Mouse (Mus musculus) thymus, postnatal 14 days (tissue): Measurements from ENCODE around the gene Abhd17b.
"Not testable (repeated sequence)": the region's sequence is repeated elsewhere in the genome, so short reads cannot be mapped to it uniquely, and the experiment has no call there.

Source experiments
- DNase-seq: peaks from one replicate; pipeline ENCODE4 v3.0.0; 2021

Abhd17b gene

DNA sequence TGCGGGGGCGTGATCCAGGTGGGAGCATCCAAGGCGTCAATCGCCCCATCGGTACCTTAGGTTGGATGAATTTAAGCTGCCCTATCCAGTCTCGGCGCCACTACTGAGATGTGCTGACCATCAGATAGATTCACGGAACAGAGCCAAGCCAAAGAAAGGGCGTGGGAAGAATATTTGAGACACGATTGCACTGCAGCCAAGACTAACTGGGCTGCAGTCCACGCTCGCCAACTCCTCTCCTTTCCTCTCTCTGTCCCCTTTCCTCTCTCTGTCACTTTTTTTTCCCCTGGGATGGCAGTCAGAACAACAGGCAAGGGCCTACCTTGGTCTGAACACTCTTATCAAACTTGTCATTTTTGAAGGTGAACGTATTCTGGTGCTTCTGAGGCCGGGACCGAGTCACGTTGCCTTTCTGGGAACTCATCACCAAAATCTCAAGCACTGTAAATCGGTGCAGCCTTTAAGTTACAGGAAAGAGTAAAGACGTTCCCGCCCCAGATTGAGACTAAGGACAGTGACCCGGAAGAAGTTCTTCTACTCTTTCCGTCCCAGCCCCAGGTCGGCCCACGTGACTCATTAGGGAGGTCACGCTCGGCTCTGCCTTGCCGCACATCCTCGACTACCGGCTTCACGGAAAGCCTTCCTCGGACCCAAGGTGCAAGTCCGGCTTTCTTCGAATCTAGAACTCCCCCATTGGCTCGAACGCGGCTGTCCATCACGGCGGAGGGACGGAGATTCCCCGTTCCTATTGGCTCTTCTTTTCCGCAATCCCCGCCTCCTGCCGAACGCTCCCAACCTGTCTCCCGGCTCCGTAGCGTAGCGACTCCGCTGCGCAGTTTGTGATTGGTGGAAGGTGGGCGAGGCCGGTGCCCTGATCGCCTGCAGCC lies 457 bp upstream of the Abhd17b start, which contains the start of gene 1110059E24Rik:
Gene 1110059E24Rik, minus strand, starts transcription at position 692 of the 887 bp plus-strand sequence.
- DNase-seq = peak; percentile 94

DNA sequence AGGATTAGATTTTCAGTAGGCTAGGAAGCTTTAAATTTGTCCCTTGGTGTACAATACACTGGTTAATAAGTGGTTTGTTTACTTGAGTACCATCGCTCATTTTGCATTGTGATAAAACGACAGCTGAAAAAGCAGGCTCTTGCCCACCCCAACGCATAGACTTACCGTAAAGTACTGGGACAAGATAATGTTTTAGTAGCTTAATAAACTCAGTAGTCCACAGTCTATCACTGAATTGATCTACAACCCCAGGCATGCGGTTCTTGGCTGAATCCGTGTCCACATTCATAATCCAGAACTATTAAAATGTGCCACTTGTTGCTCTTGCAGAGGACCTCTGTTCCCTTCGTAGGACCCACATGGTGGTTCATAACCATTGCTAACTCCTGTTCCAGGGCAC lies 1.8 kb downstream of the Abhd17b start:
- DNase-seq = no peak

DNA sequence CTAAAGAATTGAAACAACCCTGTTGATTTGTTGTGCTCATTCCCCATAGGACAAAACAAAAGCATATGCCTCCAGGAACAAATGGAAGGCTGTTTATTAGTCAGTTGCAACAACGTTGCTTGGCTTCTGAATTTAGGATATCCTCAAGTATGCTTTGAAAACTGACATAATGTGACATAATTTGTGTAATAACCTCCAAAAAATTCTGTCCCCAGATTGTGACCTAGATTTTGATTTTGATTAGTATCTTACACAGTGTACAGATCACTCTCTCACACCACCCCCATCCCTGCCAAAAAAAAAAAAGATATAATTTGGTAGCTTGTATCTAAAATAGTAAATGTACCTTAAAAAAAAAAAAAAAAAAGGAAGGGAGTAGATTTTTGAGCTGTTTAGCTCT lies 7.7 kb downstream of the Abhd17b start:
- no peak for DNase-seq

DNA sequence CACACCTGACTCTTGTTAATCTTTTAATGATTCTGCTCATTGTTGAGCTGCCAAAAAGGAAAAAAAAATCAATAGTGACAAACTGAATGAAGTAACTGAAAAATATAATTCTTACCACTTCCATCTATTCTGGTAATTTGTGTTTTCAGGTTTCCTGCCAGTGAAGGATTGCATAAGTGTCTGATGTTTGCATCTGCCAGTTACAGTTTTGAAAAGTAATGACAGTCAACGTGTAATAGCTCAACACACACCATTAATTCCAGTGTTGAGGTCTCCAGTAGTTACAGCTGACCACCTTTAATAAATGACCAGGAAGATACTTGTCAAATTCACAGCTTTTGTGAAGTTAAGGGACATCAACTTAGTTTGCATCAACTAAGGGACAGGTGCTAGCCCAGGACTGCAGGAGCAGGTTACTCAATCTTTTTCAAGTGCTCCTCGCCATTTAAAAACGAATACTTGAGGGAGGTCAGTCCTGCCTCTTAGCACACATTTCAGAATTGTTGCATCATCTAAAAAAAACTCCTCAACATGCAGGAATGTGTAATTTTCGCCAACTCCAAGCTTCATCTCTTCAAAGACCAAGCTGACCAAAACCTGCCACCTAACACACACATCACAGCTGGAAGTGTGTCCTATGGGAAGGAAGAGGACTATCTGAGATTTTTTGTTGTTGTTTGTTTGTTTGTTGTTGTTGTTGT lies 10.9 kb downstream of the Abhd17b start:
- DNase-seq = no peak

DNA sequence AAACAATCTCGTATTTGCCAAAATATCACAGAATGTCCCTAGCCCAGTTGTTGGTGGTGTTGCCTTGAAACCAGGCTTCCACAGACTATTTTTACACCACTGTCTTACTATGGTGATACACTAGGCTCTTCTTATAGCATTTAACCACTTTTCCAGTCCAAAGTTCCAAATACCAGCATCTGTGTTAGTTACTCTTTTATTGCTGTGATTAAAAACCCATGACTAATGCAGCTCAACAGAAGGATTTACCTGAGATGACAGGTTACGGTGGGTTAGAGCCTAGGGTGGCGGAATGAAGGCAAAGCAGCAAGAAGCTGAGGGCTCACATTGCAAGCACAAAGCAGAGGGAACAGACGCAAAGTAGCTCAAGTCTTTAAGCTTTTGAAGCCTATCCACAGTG lies 16.7 kb downstream of the Abhd17b start:
- no peak for DNase-seq

DNA sequence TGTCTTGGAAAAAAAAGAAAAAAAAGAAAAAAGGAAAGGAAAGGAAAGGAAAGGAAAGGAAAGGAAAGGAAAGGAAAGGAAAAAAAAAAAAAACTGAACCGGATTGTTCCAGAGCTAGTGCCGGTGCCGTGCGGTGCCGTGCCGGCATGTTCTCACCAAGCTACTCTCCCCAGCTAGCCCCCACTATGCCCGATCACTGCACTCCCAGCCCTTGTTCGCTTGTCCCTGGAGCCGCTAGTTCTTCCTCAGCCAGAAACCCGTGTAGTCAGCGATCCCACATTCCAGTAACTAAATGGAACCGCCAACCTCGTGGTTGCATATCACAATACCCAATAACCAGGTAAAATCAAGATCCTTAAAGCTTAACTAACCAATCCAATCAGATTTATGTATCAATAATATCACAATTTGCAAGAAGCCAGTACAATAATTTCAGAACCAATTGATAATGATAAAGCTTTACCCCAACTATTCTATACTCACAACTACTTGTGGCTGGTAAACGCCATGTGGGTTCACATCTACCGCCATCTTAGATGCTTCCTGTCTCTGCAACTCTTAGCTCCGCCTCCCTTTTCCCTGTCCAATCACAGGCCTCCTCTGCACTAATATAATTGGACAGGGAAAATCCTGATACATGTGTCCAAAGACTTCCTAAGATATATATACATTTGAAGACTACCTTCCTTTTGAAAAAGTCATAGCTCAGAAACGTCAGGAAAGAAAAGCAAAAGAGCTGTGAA lies 21.5 kb downstream of the Abhd17b start:
- no peak for DNase-seq

DNA sequence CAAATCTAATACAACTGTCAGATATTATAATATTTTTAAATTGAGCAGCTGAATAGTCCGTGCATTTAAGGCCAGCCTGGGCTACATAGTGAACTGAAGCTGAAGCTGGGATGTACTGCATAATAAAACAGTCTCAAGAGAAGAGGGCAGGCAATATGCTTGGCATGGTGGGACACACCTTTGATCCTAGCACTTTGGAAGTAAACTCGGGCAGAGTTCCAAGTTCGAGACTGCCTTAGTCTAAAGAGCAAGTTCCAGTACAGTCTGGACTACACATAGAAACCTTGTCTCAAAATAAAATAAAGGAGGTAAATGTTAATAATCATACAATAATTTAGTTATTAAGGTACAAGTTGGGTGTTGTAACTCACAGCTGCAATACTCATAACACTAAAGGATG lies 27.1 kb downstream of the Abhd17b start:
- DNase-seq = no peak

DNA sequence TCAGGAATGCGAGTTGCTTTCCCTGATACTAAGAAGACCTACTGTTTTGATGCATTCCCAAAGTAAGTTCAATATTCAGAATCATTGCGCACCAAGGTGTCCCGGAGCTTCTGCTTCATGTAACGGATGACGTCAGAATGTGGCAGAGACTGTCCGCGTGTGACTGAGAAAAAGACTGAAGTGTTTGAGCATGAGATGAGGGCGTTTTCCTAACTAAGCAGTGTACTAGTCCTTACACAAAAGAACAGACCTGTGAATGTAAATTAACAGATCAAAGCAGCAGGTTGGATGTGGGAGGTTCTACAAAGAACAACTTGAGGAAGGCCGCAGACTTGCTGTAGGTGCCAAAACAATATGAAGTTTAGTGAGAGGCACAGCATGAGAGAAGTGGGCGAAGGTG lies 28.0 kb downstream of the Abhd17b start:
- DNase-seq = no peak

DNA sequence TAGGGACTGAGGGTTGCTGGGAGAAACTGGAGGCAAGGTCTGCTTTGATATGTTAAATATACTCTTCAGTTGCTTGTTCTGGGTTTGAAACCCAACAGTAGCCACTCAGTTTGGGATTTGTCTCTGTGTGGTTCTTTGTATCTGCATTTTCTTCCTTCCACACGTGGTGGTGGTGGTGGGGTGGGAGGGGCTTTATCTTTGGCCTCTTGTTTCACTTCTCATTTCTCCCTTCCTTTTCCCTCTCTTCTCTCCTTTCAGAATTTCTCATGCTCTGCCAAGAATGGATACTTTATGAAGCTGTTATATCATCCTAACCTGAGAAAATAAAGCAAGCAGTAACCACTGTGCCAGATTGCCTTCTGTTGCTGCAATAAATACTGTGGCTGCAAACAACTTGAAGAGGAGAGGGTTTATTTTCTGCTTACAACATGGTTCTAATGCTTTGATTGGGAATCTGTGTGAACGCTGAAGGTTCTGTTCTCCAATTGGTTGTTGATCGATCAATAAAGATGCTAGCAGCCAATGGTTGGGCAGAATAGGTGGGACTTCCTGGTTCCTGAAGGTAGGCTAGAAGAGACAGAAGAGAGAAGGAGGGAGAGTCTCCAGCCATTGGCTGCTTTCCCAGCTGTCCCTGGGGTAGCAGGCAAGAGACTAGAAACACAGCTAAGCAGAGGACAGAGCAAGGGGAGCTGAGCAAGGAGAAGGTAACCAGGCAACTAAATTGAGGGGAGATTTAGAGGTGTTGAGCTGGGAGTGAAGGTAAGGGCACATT lies 60.5 kb downstream of the Abhd17b start:
- peak; percentile 71 for DNase-seq

DNA sequence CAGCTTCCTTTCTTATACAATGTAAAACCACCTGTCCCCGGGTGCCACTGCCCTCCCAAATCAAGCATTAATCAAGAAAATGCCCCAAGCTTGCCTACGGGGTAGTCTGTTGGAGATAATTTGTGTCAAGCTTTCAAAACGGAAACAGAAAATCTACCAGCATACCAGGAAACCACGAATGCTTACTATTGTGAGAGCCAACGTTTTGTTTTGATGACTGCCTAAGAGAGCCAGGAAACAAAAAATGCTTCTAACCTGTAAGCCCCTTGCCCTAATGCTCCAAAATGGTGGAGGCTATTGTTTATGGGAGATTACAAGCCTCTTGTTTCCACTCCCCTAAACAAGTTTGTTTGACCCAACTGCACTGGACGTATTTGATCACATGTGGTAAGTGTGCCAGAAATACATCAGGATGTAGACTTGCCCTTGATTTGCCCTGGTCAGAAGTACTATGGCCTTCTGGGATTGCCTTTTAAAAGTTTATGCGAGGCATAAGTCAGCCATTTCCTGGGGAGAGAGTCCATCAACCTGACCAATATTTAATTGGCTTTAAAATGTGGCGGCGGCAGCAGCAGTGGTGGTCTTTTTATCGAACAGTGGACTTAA lies 61.4 kb downstream of the Abhd17b start:
- no peak for DNase-seq

DNA sequence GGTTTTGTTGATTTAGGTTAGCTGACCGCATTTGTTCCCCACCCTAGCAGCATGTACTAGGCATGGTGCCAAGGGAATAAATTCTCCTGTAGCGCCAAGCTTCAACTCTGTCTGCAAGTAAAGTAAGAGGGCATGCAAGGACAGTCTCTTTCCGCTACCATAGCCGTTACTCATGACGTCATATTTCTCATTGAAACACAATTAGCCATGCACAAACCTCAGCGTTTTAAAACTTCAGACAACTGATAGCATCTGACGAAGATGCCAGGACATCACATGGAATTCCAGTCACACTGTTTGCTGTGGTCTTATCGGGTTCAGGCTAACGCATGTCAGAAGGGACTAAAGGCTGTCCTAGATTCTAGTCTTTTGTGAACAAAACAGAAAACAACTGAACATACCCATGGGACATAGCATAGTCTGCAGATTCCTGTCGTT lies 62.0 kb downstream of the Abhd17b start:
- no peak for DNase-seq

DNA sequence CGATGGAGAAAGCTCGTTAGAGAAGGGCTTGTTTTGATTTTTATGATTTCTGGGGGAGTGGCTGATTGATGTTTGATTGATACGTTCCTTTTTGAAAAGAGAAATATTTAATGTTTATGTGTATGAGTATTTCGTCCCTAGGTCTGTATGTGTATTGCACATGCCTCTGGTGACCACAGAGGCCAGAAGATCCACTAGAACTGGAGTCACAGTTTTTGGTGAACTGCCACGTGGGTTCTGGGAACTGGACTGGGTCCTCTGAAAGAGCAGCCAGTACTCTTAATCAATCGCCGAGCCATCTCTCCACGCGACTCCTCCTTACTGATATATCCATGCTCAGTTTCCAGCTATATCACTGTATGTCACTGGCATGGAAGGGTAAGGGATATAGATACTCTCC lies 62.5 kb downstream of the Abhd17b start:
- DNase-seq = no peak

DNA sequence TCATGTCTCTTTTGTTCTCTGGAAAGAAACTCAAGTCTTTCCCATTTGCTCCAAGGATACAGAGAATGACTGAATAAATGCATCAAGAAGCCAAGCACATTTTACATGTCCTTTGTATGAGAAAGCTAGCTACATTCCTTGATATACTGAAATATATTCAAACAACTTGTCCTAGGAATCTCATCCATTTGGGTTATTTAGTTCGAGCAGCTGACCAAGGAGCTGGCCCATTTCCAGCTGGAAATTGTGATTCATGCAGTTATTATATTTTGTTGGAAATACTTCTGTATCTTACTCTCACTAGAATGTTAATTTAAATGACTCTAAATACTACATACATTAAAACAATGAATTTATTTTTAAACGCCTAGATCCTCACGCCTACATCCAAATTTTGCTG lies 63.5 kb downstream of the Abhd17b start:
- no peak for DNase-seq

DNA sequence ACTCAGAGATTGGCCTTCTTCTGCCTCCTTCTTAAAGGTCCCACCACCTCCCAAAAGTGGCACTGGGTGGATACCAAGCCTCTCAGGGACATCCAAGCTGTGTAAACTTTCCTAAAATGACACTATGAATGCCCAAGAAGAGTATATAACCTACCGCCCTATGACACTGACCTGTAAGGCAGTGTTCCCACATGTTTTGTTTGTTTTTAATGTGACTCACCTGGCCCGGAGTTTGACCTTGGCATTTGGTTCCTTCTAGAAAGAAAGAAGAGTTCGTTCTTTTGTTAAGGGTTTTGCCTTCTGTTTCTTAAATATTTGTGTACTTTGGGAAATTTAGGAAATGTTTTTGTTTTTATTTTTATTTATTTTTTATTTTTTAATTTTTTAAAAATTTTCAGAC lies 66.2 kb downstream of the Abhd17b start:
- DNase-seq = no peak

DNA sequence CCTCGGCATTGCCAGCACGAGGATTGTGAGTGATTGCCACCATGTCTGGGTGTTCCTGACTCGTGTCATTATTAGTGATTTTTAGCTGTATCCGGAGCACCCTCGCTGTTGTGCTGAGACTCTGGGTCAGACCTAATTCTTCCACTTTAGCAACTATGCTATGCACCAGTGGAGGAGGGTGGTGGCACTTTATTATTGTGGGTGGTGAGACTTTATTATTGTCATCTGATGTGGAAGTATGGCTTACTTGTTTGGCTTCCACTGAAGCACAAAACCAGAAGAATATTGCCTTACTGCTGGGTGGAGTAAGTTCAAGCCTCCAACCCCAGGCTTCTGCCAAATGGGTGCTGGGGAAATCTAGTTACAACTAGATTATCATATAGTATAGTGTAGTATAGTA lies 68.0 kb downstream of the Abhd17b start:
- DNase-seq = no peak

DNA sequence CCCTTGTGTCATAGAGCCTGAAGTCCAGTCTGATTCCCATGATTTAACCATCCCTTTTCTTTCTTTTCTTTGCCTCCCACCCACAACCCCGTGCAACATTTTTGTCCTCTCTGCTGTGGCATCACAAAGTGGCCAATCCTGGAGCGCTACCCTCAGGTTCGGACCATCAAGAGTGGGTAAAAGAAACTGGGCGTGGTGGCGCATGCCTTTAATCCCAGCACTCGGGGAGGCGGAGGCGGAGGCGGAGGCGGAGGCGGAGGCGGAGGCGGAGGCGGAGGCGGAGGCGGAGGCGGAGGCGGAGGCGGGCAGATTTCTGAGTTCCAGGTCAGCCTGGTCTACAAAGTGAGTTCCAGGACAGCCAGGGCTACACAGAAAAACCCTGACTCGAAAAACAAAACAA lies 70.3 kb downstream of the Abhd17b start:
- not testable (repeated sequence) for DNase-seq

DNA sequence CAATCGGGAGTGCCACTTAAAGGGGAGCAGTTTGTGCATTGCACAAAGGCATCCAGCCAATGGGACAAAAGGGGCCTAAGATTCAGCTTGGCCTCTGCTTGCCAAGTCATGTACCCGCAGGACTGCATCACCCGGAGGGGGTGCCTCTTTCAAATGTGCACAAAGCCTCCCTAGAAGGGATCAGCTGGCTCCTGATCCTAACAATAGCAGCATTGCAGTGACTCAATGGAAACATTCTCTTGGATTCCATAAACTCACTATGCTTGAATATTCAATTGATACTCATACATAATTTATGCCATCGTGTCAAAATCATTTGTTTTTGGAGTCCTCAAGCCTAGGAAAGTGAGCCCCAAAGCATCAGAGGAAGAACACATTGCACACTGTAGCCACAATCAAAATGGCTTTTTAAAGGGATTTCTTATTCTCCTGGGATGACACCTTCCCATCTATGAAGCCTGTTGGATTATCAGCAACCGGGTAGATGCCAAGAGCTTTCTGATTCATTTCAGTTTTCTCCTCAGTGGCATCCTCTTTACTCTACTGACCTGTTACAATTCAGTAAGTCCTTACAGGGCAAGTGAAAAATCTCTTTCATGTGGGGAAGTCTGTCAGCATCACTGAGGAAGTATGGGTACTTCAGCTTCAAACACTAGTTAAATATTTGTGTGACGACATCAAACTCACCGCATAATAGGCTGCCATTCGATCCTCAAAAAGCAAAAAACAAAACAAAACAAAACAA lies 71.1 kb downstream of the Abhd17b start:
- no peak for DNase-seq

DNA sequence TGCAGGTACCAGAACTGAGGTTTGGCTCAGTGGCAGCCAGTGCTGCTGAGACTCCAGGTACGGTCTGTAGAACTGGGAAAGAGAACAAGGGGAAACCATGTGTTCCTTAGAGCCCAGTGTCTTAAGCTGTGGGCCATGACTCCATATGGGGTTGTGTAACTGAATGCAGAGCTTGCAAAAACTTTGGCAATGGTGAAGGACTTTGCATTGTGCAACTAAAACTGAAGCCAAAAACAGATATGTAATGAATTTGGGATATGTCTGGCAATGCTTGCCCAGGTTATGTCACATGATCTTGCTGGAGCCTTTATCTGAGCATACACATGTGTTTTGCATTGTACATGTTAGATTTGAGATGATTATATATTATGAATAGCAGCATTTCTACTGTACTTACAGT lies 72.2 kb downstream of the Abhd17b start:
- DNase-seq = no peak

DNA sequence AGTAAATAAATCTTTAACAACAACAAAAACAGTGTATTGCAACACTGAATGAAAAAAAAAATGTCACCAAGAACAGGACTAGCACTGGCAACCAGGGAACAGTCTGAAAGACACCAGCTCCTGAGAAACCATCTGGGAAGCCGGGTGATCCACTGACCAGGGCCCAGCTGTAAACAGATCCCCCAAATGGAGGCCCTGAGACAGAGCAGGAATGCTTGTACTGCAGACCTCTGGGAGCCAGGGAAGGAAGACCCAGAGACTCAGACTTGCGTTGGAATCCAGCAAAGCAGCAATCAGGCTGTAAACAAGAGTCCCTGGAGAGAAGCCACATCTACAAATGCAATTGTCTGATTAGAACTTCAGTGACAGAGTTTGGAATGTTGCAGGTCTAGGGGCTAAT lies 74.1 kb downstream of the Abhd17b start:
- DNase-seq = no peak

DNA sequence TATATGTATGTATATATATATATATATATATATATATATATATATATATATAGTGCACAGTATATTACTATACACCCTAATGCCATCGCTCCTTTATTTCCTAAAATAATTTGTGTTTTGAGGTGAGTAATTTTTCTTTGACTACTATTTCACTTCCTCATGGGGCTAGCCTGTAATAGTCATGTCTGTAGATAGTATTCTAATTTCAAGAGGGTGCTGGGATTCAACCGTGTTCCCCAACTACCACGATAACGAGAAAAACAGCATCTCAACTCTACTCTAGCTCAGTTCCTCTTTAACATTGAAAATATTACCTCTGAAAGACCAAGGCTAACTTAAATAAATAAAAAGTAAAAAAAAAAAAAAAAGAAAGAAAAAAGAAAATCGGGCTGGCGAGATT lies 75.4 kb downstream of the Abhd17b start:
- DNase-seq = no peak

DNA sequence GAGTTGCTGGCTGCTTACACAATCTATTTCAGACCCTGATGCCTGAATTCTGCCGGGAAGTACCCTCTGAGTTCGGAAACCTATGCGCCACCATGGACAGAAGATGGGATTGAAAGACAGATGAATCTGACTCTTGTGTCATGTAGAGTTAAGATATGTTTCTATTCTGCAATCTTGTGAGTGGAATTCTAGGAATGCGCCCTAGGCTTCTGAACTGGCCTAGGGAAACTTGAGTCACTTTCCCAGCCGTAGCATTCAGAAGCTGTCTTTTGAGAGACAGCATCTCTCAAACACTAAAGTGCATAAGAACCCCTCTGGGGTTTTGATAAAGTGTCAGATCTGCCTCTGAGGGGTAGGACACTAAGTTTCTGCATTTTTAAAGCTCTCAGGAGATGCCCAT lies 78.9 kb downstream of the Abhd17b start:
- no peak for DNase-seq

DNA sequence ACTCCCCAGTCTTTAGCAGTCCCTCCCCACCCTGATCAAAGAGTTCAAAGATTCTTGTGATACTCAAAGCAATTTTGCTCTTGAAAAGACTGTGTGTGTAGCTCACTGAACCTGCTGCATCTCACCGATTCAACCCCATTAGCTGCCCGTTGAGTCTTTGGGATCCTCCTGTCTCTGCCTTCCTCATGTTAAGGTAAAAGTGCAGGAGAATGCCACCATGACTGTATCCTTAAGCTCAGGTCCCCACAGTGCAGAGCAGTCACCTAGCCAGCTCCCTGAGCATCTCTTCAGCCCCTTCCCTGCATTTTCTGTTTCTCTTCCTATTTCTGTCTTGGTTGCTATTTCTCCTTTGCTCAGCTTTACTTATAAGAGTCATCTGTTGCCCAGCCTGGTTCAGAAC lies 80.2 kb downstream of the Abhd17b start:
- DNase-seq = no peak
